Comparison of ENCODE assay signal across 8 mouse cellular contexts in the genomic region with DNA sequence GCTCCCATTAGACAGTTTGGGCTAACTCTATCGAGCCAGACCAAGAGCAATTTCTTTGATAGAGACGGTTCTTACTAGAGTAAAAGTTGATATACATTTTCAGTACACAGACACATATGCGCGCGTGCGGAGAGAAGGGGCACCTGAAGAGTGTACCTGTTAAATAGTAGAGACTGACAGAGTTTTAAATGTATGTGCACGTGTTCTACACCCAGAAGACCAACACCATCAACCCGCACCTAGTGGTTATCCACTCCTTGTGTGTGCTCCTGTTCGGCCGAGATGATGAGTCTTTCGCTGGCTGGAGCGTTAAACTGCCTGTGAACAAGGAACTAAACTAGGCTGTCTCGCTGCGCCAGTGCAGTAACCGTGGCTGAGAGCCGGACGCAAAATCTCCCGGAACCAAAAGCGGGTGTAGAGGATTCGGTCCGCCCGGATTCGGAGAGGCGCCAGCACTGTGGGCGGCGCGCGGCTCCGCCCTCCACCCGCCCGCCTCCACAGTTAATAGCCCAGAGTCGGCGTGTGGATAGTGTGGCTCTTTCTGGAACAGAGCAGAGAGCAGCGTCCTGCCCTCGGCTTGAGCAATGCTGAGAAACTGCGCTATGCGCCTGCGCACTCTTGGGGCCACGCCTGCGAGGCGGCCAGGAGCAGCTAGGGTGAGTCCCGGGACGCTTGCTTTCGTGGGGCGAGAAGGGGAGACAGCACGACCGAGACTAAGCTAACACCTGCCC. TPM values are rescaled to one million over a fixed set of nuclear protein-coding genes. Genes with fewer than 3 reads are reported as not detected.
DNase-seq lines count a peak whose midpoint lies in the region; ATAC-seq and TF ChIP-seq lines count a peak whose summit lies in the region.

Them4 (plus strand) TSS at position 457 of the 731 bp plus-strand sequence.

- peaks cover 29% of the 10 kb centered on the region for H3K27me3 ChIP-seq in Patski
- H3K27me3 ChIP-seq in hindbrain, embryonic 13.5 days: 0 out of 2 replicates have a peak, but pooled peaks cover 3% of the 10 kb centered on the region

- peak; percentile 100 for ATAC-seq in Patski
- peak; percentile 98 for ATAC-seq in hindbrain, embryonic 13.5 days (ENCODE audit: low FRiP score)

- peak within 1 kb of the TSS; percentile 56 for H3K4me2 ChIP-seq in hindbrain, embryonic 13.5 days

- no peaks in the 10 kb centered on the region for H3K9me3 ChIP-seq in hindbrain, embryonic 13.5 days

- CTCF ChIA-PET in Patski (lab: Charles Lee): interaction anchor here (1.7 kb wide), 1 partner anchor 17 kb away, joined by 5 read pairs; no protein-coding TSS in a partner anchor

- WGBS in hindbrain, embryonic 13.5 days: 2% methylated on average over 47 of the region's 47 CpGs

- no peak for TF ChIP-seq CTCF in Patski (IDR thresholded peaks at IDR 0.05)

- POLR2A ChIA-PET in Patski (lab: Charles Lee): interaction anchor here (1.3 to 2.1 kb wide), 2 partner anchors 10 to 25 kb away, joined by 3 to 5 read pairs; no protein-coding TSS in a partner anchor

- peak within 1 kb of the TSS; percentile 86 for H3K27ac ChIP-seq in hindbrain, embryonic 13.5 days

- peaks cover 12% of the 10 kb centered on the region; the same call in 1 of the 2 replicates for H3K4me1 ChIP-seq in hindbrain, embryonic 13.5 days (replicated peaks)

- no peaks in the 10 kb centered on the region for H3K36me3 ChIP-seq in hindbrain, embryonic 13.5 days

- DNase-seq in Patski (ENCODE audit: low read depth, low spot score): peak; percentile 95
- peak; percentile 93 to 96 for DNase-seq in cerebellum, postnatal 14 days
- peak; percentile 85 for DNase-seq in frontal cortex, postnatal 14 days (ENCODE audit: low spot score in 2 of 2)
- DNase-seq in layer of hippocampus, postnatal 25 days (ENCODE audit: extremely low spot score in 1 of 2, low spot score in 1 of 2): peak; percentile 77 to 78
- DNase-seq in lung, postnatal 25 days (ENCODE audit: low spot score): peak; percentile 96
- peak; percentile 93 for DNase-seq in retina, embryonic 14.5 days (ENCODE audit: low spot score)
- peak; percentile 91 for DNase-seq in thymus, postnatal 4 days

- H3K9ac ChIP-seq in hindbrain, embryonic 13.5 days: peak within 1 kb of the TSS; percentile 80

- in situ Hi-C loops in Patski (cut with MboI; ENCODE audit: low pct_unique_long_range_greater_than_20kb): no loop called here

- H3K4me3 ChIP-seq in hindbrain, embryonic 13.5 days: peak within 1 kb of the TSS; percentile 59

RNA-seq across cellular contexts. Expression of gene Them4, which starts in this region (rescaled TPM):
- 12.2 TPM for polyA plus RNA-seq in Patski (2021)
- 41.0 and 41.5 TPM in 2 replicates for polyA plus RNA-seq in hindbrain, embryonic 13.5 days (2015; fragmentation: Nextera tagmentation; extraction: Ambion mirVana)
- 10 to 100 TPM; 24.0 to 26.6 TPM for total RNA-seq in layer of hippocampus, postnatal 25 days (2021)

Comparison
In these comparisons a context has a peak if more than half of its experiments do, and no peak if none do; other contexts are left out.
1. Peak in every context shown above with its lines: DNase-seq, ATAC-seq, H3K4me3 ChIP-seq and H3K27ac ChIP-seq.